Mouse (Mus musculus) spleen, postnatal 36 days (tissue): ENCODE measurements around the gene Rab8a.
A peak's percentile ranks its signal among the peaks of the same experiment; 100 is the strongest.
"Not testable (repeated sequence)": the region's sequence is repeated elsewhere in the genome, so short reads cannot be mapped to it uniquely, and the experiment has no call there.

Experiments used
- DNase-seq, 2 experiments: peaks; one replicate each; pipeline ENCODE4 v3.0.0; 2022; ENCODE audit warnings: low spot score in 2 of 2, mixed read lengths in 1 of 2

Rab8a gene

GRCm38 (mm10) chr8:72160707-72161697 is at the start of gene Rab8a:
Gene Rab8a, plus strand, starts transcription at chr8:72161200.
- peak; percentile 100 for DNase-seq

GRCm38 (mm10) chr8:72112486-72112885 is 48.5 kb upstream of the Rab8a start:
- no peak for DNase-seq

DNA sequence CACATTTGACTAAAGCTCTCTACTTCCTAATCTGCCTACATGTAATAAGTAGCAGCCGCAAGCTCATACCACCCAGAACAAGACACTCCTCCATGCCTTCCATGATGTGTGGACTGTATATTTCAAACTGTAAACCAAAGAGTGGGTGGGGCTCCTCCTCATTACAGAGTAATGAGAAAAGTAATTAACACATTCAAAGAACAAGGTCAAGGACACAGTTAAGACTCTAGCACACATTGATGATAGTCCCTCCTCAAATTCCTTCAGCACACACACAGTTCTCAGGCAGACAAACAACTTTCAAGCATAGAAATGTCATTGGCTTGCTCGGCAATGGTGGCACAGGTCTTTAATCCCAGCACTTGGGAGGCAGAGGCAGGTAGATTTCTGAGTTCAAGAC is 45.8 kb upstream of the Rab8a start:
- DNase-seq = no peak

- no peak for DNase-seq
Measured at GRCm38 (mm10) chr8:72118616-72119015, 42.4 kb upstream of the Rab8a start.

- DNase-seq = not testable (repeated sequence)
Measured at GRCm38 (mm10) chr8:72121486-72121885, 39.5 kb upstream of the Rab8a start.

GRCm38 (mm10) chr8:72121997-72122396 is 39.0 kb upstream of the Rab8a start:
- DNase-seq = no peak

DNA sequence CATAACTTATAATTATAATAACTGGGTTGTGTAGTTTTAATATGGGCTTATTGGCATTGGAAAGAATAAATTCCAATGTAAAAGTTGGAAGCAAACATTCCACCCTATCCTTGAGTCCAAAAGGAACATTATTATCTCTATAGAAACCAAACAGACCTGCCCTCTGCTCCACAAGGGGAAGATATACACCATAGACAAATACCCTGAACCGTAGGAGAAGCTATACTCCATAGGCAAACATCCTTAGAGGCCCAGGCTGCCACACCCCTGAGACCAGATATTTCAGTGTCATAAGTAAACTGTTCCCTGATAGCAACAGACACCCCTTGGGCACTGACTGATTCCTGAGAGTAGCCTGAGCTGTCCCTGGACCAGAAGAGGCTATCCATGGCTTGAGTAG is 33.2 kb upstream of the Rab8a start:
- DNase-seq = no peak

DNA sequence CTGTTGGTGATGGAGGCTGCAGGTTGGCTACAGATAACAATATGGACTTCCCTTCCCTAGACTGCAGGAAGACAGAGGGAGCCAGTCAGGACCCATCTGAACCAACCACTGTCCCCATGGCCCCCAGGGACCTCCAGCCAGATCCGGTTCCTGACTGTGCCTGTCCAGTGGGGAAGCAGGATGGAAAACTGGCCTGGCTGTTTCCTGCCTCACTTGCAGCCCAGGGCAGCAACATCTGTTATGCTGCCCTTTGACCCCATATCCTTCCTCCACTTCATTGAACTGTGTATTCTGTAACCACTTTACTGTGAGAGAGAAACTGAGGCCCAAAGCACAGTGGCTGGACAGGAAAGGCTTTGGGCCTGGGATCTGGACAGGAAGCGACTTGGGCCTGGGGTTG is 29.7 kb upstream of the Rab8a start:
- DNase-seq = no peak

- DNase-seq = peak in 1 of 2 experiments; percentile 39
Measured at GRCm38 (mm10) chr8:72131901-72132300, 29.1 kb upstream of the Rab8a start.

DNA sequence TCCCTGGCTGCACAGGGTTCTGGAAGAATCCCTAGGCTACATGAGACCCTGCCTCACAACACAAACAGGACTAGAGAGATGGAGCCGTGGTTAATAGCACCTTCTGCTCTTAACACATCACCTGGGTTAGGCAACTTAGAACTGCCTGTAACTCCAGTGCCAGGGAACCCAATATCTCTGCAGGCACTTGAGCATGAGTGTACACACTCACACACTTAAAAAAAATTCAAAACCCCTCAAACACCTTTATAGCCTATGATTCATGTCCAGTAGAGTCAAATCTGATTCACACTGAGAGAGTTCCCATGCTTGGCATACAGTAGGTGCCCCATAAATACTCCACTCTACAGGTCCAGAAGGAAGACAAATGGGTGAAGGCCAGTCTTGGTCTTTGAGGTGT is 28.6 kb upstream of the Rab8a start:
- no peak for DNase-seq

DNA sequence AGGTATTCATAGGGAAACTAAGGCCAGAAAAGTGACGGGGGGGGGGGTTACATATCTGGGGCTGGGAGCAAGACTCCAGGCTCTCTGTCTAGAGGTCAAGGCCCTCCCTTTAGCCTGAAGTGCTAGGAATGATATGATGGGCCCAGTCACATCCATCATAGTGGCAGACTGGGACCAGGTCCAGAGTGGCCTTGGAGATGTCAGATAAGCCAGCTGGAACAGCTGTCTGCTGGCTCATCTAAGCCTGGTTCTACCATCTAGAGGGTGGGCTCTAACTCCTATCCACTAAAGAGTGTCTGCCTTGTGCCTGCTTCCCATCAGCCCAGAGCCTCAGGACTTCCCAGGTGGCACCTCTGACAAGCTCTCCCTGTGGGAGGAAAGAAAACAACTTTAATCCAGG is 28.1 kb upstream of the Rab8a start:
- DNase-seq = no peak

DNA sequence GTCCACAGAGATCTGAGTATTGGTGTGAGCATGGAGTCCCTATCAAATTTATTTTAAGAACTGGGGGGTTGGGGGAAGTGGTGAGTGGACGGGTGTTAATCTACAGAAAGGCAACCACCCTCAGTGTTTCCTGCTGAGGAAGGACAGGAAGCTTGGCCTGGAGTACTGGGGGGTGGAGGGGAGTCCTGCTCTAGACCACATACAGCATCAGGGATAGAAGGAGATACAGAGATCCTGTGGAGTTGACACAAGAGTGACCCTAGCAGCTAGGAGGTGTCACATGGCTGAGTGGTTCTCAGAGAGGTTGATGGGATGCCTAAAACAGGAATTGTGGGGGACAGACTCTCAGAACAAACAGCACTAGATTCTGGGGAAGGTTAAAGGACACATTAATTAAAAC is 27.5 kb upstream of the Rab8a start:
- no peak for DNase-seq

DNA sequence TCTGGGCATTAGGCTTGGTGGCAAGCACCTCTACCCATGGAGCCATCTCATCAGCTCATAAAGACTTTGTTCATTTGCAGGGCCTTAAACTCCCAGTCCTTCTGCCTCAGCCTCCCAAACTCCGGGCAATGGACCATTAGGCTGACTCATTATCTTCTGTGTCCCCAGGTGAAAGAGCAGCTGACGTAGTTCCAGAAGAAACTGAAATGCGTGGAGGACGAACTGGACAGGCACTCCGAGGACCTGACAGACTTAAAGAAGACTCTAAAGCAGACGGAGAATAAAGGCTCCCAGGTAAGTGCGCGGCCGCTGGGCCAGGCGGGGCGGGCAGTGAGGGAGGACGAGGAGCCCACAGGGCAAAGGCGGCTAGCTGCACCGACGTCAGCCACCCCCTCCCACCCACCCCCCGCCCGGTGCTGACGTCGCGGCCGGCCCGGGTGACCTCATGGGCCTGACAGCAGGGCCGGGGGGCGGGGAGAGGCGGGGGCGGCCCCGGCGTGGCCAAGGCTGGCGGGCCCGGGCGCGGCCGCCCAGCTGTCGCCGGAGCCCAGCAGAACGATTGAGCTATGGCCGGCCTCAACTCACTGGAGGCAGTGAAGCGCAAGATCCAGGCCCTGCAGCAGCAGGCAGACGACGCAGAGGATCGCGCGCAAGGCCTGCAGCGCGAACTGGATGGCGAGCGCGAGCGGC is 26.1 kb upstream of the Rab8a start, which contains the start of gene Tpm4:
Tpm4 (plus strand) TSS at position 220 of the 690 bp plus-strand sequence.
- DNase-seq = peak; percentile 74 to 77

DNA sequence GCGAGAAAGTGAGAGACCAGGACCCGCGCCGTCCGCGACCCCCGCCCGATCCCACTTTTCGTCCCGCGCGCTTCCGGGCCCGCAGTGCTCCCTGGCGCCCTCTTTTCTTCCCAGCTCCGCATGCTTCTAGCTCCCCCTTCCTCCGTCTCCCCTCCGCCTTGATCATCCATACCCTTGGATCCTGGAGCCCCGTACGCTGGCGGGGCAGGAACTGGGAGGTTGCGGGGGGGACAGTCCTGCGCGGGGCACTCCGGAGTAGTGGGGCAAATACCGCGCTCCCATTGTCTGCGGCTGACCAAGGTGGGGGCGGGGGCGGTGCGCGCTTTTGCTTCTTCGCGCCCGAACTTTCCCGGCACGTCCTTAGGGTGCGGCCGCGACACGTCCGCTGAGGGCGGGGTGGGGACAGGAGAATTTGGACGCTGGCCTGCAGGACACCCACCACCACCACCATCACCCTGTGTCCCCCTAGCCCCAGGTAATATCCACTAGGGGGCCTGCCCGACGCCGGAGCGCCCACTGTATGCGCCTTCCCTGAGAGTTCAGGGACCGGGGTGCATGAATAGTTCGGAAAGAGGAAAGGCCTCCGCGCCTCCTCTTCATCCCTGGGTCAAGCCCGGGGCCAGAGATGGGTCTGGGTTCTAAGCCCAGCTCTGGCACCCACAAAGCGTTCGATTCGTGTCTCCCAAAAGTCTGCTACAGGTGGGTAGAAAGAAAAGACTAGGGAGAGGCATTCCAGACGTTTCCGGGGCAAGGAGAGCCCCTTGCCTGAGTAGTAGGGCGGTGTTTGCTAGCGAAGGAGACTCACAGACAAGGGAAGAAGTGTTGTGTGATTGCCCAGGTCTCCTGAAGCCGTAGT is 25.3 kb upstream of the Rab8a start:
- DNase-seq = peak; percentile 61 to 72

DNA sequence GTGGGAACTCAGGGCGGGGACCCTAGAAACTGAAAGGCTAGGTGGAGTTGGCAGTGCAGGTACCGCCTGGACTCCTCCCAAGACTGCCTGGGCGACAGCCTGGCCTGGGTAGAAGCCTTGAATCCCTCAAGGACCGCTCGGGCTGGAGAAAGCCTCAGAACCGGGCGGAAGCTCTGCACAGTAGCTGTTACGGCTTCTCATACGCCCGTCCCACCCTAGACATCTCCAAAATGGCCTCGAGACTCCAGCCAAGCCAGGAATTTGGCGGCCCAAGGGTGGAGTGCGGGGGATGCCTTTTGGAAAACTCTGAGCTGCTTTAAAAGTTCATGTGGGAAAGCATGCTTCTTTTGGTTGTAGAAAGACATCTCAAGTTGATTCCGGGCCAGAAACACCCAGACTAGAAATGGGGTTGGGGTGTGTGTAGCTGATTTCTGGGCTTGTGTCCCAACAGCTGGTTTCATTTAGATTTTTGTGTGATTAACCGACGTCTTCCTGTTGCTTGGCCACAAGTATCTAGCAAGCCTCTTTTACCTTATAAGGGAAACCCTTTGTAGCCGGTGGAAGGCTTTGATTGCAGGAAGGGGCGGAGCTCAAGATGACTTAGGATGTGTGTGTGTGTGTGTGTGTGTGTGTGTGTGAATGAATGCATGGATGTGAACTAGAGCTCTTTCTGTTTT is 24.6 kb upstream of the Rab8a start:
- peak; percentile 82 to 91 for DNase-seq

DNA sequence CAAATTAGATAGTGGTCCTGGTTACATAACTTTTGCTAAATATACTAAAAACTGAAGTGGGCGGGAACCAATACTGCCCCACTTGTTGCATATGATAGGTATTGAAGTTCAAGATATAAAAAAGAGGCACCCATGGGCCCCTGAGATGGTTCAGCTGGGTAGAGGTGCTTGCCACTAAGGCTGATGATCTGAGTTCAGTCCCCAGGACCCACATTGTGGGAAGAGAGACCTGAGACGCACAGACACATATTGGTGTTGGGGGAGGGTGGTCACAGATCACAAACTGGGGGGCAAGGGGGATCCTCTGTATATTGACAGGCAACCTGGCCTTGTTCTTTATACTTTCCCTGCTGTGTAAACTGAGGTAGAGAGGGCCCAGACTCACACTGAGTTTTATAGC is 23.6 kb upstream of the Rab8a start:
- DNase-seq = no peak

- no peak for DNase-seq
Measured at GRCm38 (mm10) chr8:72138456-72138855, 22.5 kb upstream of the Rab8a start.

- no peak for DNase-seq
Measured at GRCm38 (mm10) chr8:72143256-72143824, 17.7 kb upstream of the Rab8a start.

DNA sequence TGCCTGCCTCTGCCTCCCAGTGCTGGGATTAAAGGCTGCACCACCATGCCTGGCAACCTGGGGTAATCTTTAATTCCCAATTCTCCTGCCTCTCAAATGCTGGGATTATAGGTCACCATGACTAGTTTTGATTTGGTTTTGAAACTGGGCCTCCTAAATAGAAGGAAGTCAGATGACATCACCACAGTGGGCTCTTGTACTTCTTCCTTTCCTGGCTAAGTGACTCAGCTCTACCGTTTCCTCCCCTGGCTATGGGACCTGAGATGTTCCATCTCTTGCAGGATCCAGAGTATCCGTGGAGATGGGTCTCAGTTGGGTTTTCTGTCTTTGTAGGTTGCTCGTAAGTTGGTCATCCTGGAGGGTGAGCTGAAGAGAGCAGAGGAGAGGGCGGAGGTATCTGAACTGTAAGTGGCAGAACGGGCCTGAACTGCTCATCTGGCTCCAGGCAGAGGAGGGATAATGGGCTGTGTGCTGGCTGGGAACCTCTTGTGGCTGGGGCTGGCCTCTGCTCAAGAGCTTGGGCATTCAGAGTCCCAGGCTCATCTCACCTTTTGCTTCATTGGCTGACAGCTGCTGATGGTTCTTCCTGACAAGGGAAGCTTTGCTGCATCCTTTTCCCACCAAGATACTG is 16.5 kb upstream of the Rab8a start:
- no peak for DNase-seq

DNA sequence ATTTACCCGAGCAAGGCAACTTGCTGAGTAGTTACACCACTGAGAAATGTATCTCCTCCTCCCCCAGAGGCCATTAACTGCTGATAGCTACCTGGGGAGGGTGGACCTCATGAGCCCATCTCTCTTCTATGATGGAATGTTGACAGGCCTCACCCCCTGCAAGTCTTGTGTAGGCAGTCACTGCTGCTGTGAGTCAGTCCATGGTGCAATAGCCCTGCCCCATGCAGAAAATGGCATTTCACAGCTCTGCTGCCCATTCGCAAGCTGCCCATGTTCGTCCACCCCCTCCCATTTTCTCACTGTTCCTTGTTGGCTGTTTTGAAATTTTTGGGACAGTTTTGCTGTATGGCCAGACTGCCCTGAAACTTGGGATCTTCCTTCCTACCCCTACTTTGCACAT is 15.5 kb upstream of the Rab8a start:
- DNase-seq = no peak
